Mouse (Mus musculus) myocyte (in vitro differentiated cells): ENCODE data around the gene Ung.

Experiments used
- E2F4 ChIP-seq: IDR thresholded peaks from one replicate; pipeline ENCODE4 v1.6.1; 2011; ENCODE audit warnings: mild to moderate bottlenecking, control low read depth, moderate library complexity; ENCODE audit not compliant: insufficient read depth
- MAX ChIP-seq: IDR thresholded peaks from one replicate; pipeline ENCODE4 v1.6.1; 2011; ENCODE audit warnings: low read depth, mild to moderate bottlenecking, control low read depth
- MYOD1 ChIP-seq, 3 experiments: IDR thresholded peaks; one replicate each; pipeline ENCODE4 v1.6.1; 2011; ENCODE audit warnings: control low read depth in 2 of 3, low read depth in 2 of 3, mild to moderate bottlenecking in 2 of 3, moderate library complexity in 1 of 3; ENCODE audit not compliant: insufficient read length in 2 of 3, control insufficient read depth in 1 of 3
- POLR2A ChIP-seq: IDR thresholded peaks from one replicate; pipeline ENCODE4 v1.6.1; 2011; ENCODE audit warnings: low read depth, mild to moderate bottlenecking, control low read depth, moderate library complexity; ENCODE audit not compliant: insufficient read length
- POLR2AphosphoS2 ChIP-seq: IDR thresholded peaks from one replicate; pipeline ENCODE4 v1.6.1; 2011; ENCODE audit warnings: low read depth, control low read depth; ENCODE audit not compliant: insufficient read length
- USF1 ChIP-seq: IDR thresholded peaks from one replicate; pipeline ENCODE4 v1.6.1; 2011; ENCODE audit warnings: low read depth, mild to moderate bottlenecking, control low read depth, moderate library complexity

DNA sequence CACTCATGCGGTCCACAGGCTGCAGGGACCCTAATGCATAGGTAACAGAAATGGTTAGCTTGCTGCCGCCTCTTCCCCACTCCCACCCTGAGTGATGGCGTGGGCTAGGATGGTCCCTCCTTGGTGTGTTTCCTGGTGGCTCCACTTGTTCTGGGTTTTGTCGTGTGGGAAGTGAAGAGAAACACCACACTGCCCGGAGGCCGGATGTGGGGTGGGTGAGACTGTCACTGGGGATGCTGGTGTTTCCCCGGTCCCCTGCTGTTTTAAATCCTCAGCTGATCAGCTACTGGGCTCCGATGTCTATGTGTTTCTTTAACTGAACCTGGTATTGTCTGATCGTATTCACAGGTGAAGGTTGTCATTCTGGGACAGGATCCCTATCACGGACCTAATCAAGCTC is 5.3 kb downstream of the Ung start:
- no peak for TF ChIP-seq E2F4
- no peak for TF ChIP-seq POLR2AphosphoS2
- TF ChIP-seq MAX, result no peak
- TF ChIP-seq USF1, result no peak
- no peak for TF ChIP-seq POLR2A
- no peak for TF ChIP-seq MYOD1 (IDR thresholded peaks at IDR 0.05; ENCODE audit: control insufficient read depth in 1 of 3, insufficient read length in 2 of 3, low read depth in 2 of 3)
